Mouse (Mus musculus) layer of hippocampus, adult 2 months (tissue): Measurements from ENCODE around the gene Chst10. TPM values are rescaled to one million over a fixed set of nuclear protein-coding genes. Genes with fewer than 3 reads are reported as not detected.

ENCODE experiments used
- DNase-seq, 2 experiments: peaks; one replicate each; pipeline ENCODE4 v3.0.0; 2022; ENCODE audit warnings: low spot score in 2 of 2
- H3K27ac ChIP-seq: fragments of 200-600 bp; 2 replicates; pipeline ENCODE4 v1.8.1; 2022
- H3K4me3 ChIP-seq: fragments of 200-600 bp; 2 replicates; pipeline ENCODE4 v1.8.1; 2022; ENCODE audit warnings: mild to moderate bottlenecking
- CTCF ChIP-seq: fragments of 200-600 bp; conservative IDR thresholded peaks from 2 replicates; pipeline ENCODE4 v1.8.1; 2022; ENCODE audit warnings: antibody characterized with exemption, mild to moderate bottlenecking, moderate library complexity
- total RNA-seq, 2 experiments: library from RNA; stranded (reverse); gene quantifications; 2 replicates each; pipeline ENCODE4 v1.2.3; 2021

Gene Chst10
- total RNA-seq, 2 experiments from 2014 or later: 52.6 to 56.3 TPM

- Histone ChIP-seq H3K4me3 (no peak overlapping the region), H3K27ac (no peak overlapping the region)
- TF ChIP-seq CTCF: no peak
- DNase-seq: no peak
Measured at GRCm38 (mm10) chr1:38887011-38887410, 10.9 kb downstream of the Chst10 start.

DNA sequence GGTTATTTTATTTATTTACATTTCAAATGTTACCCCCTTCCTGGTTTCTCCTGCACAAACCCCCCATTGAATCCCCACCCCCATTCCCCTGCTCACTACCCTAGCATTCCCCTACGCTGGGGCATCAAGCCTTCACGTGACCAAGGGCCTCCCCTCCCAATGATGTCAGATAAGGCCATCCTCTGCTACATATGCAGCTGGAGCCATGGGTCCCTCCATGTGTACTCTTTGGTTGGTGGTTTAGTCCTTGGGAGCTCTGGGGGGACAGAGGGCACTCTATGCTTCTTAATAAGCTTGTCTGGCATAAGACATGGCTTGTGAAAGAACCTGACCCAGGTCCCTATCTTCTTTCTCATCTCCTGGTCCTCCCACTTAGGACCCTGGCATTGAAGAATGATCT lies 11.4 kb downstream of the Chst10 start:
- Histone ChIP-seq H3K4me3 (no peak overlapping the region), H3K27ac (no peak overlapping the region)
- TF ChIP-seq CTCF: no peak
- DNase-seq: no peak

- Histone ChIP-seq H3K4me3 (no peak overlapping the region), H3K27ac (no peak overlapping the region)
- no peak for DNase-seq
- no peak for TF ChIP-seq CTCF
Measured at GRCm38 (mm10) chr1:38885956-38886355, 12.0 kb downstream of the Chst10 start.

DNA sequence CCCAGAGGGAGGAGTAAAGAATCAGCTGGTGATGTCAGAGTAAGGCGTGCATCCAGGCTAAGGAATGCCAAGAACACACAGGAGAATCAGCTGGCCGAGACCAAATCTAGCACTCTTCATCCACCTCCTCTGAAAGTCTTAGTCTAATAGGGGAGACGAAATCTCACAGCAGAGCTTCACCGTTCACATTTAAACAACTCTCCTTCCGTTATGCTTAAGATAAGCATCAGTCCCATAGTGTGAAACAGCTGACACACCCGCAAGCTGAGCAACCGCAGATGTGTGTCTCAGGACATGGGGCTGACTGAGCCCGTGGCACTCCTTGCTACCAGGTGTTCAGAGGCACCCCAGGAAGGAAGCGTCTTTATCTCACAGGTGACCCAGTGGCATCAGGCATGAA lies 14.2 kb downstream of the Chst10 start:
- no peak for DNase-seq
- TF ChIP-seq CTCF: no peak
- H3K4me3 ChIP-seq: no peak overlapping the region
- no peak overlapping the region for H3K27ac ChIP-seq

DNA sequence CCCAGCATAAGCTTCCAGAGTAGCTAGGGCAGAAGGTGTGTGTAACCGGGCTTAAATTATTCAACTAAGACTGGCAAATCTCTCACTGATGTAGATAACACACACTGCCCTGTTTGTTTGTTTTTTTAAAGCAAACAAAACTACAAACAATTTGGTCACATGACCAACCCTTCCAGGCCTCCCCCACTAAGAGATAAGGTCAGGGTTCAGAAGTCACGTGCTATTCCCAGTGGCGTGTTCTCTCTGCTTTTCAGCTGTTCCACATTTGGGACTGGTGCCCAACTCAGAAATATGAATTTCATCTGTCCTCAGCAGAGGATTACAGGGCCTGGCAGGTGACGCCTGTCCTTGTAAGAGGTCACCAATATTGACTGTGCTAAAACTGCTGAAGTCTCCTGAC lies 15.2 kb downstream of the Chst10 start:
- DNase-seq: no peak
- no peak for TF ChIP-seq CTCF
- no peak overlapping the region for H3K27ac ChIP-seq
- no peak overlapping the region for H3K4me3 ChIP-seq

DNA sequence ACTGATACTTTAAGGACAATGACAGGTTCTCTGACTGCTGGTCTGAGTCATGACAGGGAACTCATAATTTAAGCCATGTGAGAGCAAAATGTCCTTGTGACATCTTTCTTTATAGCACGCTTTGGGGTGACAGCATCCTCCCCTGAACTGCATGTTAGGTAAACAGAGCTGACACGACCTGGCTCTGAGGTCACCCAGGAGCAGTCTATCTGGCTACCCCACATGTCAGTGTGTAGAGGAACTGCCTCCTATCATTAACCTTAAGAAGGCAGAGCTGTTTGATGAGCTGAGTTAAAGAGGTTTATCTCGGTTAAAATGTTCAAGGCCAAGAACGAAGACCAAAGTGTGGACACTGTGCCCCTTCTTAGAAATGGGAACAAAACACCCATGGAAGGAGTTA lies 16.6 kb downstream of the Chst10 start:
- no peak overlapping the region for H3K27ac ChIP-seq
- DNase-seq: no peak
- H3K4me3 ChIP-seq: no peak overlapping the region
- TF ChIP-seq CTCF: no peak

DNA sequence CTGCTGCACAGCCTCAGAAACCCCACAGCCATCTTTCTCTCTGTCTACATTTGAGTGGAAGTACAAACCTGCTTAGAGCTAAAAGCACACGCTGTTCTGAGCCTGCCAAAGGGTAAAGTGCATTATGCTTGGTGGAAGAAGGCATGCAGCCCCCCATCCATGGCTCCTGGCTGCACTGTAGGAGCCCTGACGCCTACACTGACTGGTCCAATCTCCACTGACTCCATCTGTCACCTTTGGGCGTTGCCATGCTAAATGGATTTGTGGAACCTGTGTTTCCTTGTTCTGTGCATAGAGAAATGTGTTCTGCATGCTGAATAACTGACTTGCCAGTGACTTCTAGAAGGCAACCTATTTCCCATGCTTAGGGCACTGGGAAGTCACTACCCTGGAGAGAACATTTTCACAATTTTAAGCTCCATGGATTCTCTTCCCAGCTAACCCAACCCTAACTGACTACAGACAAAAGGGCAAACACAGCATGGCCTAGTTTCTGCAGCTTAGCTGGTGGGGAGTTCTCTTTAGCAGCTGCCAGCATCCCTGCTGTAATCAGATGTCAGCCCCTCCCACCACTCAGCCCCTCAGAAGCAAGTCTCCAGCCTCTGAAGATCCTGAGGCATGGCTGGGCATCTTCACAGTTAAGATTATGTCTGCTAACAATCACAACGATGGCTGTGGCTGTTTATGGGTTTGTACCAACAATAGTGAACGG lies 21.1 kb downstream of the Chst10 start:
- peak overlapping the region; percentile 59 for H3K27ac ChIP-seq
- DNase-seq: no peak
- H3K4me3 ChIP-seq: no peak overlapping the region
- TF ChIP-seq CTCF: no peak

DNA sequence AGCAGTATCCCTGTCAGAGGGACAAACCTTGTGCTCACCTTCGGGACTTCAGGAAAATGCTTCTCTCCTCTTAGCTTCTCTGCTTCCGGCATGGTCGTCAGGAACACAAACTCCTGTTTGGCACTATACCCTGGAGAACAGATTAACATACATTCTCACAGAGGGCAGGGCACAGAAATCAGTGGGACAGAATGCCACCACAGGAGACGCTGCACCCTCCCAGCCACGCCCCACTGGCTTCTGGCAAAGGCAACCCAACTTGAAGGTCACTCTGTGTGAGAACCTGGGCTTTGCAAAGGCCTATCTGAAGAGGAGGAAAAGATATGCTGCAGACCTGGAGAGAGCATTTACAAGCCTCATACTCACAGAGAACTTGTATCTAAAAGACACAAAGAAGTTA lies 24.1 kb downstream of the Chst10 start:
- H3K27ac ChIP-seq: no peak overlapping the region
- no peak overlapping the region for H3K4me3 ChIP-seq
- no peak for DNase-seq
- TF ChIP-seq CTCF: no peak

DNA sequence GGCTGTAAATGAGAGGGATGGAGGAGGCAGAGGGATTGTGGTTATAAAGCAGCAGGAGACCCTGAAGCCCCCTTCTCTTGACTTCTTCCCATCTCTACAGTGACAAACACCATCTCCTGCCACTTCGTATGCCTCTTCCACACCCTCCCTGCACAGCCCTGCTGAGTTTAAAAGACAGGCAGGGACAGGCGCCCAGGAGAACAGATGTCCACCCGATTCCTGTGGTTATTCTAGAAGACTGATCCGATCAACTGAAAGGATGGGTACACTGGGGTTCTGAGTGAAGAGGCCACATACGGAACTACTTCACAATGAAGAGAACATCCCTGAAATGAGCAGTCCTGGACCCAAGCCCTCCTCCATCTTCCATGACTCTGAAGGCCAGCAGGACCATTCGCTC lies 26.1 kb downstream of the Chst10 start:
- DNase-seq: no peak
- Histone ChIP-seq H3K4me3 (no peak overlapping the region), H3K27ac (no peak overlapping the region)
- TF ChIP-seq CTCF: no peak

- H3K27ac ChIP-seq: no peak overlapping the region
- no peak for DNase-seq
- TF ChIP-seq CTCF: no peak
- no peak overlapping the region for H3K4me3 ChIP-seq
Measured at GRCm38 (mm10) chr1:38869398-38870195, 28.4 kb downstream of the Chst10 start.

GRCm38 (mm10) chr1:38866242-38866641 lies 31.7 kb downstream of the Chst10 start:
- no peak for TF ChIP-seq CTCF
- H3K27ac ChIP-seq: no peak overlapping the region
- no peak overlapping the region for H3K4me3 ChIP-seq
- no peak for DNase-seq

DNA sequence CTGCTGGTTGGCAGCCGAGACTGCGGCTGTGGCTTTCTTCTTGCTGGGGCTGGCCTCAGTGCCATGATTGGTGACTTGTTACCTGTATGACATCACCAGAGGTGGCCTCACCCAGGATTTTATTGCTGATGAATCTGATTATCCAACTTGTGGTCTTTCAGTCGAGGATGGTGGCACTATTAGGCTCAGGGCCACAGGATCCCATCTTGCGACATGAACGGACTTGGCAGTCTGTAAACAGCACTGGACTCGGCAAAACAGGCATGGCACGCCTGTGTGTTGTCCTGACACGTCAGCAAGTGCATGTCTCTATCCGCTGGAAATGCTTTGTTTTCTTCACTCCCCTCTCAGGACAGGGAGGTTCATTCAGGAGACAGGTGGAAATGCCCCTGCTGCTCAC lies 33.6 kb downstream of the Chst10 start:
- H3K4me3 ChIP-seq: no peak overlapping the region
- no peak for DNase-seq
- TF ChIP-seq CTCF: no peak
- H3K27ac ChIP-seq: no peak overlapping the region

DNA sequence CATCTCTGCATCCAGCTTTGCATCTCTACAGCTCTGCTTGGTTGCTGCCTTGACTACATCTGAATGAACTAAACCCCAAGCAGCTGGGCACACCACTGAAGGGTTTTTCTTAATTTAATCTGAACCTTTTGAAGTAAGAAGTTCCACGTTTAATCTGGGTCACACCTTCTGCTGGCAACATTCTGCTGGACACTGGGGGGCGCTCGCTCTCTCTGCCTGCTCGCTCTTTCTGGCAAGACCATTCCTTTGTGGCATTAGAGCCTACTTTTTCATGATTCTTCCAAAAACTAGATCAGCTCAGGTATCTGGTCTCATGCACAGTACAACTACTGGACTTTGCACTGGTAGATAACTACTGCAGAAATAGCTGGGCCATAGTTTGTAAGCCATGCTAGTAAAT lies 35.7 kb downstream of the Chst10 start:
- TF ChIP-seq CTCF: peak; percentile 86
- no peak overlapping the region for H3K4me3 ChIP-seq
- DNase-seq: peak; percentile 27 to 65
- no peak overlapping the region for H3K27ac ChIP-seq
